ENCODE assay signal across 24 mouse cellular contexts in the genomic region with DNA sequence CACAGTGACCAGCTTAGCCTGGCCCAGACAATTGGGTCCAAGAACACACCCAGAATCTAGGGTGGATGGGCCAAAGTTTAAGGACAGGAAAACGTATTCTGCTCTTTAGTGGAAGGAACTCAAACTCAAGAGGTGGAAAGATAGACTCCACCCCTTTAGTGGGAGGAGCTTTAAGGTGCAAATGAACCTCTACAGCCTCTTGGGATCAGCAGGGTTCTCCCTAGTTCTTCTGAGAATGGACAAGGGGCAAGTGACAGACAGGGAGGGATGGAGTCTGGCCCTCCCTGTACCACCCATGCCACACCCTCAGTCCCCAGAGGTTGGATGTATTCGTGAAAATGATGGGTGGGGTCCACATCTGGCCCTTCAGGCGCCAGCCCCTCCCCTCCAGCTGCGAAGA.
"Had no signal": no experiment of that assay in that cellular context is flagged by ENCODE, and none has a peak within 500 bp of the region (broad histone marks: within the 10 kb centered on the region; RNA-seq: fewer than 3 reads in every experiment).

No protein-coding gene starts in this region.

- DNase-seq: gastrocnemius, postnatal 14 days; gastrocnemius, postnatal 36 days; heart, adult 11 months; heart, adult 2 months; heart, postnatal 14 days; heart, postnatal 36 days; kidney, adult 18-20 months; kidney, adult 8-10 months; kidney, postnatal 10 days; kidney, postnatal 25 days; kidney, postnatal 4 days; liver had no signal

- H3K4me1 ChIP-seq: heart, embryonic 15.5 days; intestine, embryonic 15.5 days had no signal

- H3K36me3 ChIP-seq: heart, embryonic 13.5 days; heart, embryonic 15.5 days; intestine, embryonic 15.5 days had no signal

- H3K27me3 ChIP-seq: intestine, embryonic 15.5 days had no signal

- H3K9ac ChIP-seq: heart, embryonic 13.5 days; heart, embryonic 15.5 days; hindbrain, embryonic 14.5 days; intestine, embryonic 15.5 days; liver, embryonic 14.5 days had no signal

- H3K27ac ChIP-seq: heart, adult 2 months; heart, embryonic 13.5 days; heart, embryonic 15.5 days; hindbrain, embryonic 14.5 days; intestine, embryonic 15.5 days; layer of hippocampus, adult 2 months; left cerebral cortex, adult 2 months; liver, embryonic 14.5 days had no signal

- H3K4me3 ChIP-seq: heart, adult 2 months; heart, embryonic 13.5 days; heart, embryonic 15.5 days; intestine, embryonic 15.5 days; layer of hippocampus, adult 2 months; left cerebral cortex, adult 2 months had no signal

- H3K9me3 ChIP-seq: heart, embryonic 13.5 days; heart, embryonic 15.5 days; intestine, embryonic 15.5 days had no signal

- ATAC-seq: hindbrain, embryonic 16.5 days; inflammation-experienced regulatory T-cells, adult 6 months; intestine, embryonic 15.5 days; intestine, postnatal 0 days had no signal

- H3K4me2 ChIP-seq: heart, embryonic 11.5 days; heart, embryonic 13.5 days; heart, embryonic 15.5 days; hindbrain, embryonic 14.5 days; intestine, embryonic 15.5 days; liver, embryonic 11.5 days had no signal
